Mouse (Mus musculus) adrenal gland, adult (tissue): ENCODE measurements at regions not wholly inside any gene's neighbourhood (a gene's known extent, or its start where the extent isn't known, plus 50 kb on each side); places are given as distances from the start of the nearest gene placed in this dataset.

ENCODE experiments used
- DNase-seq, 2 experiments: peaks; one replicate each; pipeline ENCODE4 v3.0.0; 2022 to 2023; ENCODE audit warnings: low spot score in 1 of 2; ENCODE audit not compliant: inconsistent age in 2 of 2

DNA sequence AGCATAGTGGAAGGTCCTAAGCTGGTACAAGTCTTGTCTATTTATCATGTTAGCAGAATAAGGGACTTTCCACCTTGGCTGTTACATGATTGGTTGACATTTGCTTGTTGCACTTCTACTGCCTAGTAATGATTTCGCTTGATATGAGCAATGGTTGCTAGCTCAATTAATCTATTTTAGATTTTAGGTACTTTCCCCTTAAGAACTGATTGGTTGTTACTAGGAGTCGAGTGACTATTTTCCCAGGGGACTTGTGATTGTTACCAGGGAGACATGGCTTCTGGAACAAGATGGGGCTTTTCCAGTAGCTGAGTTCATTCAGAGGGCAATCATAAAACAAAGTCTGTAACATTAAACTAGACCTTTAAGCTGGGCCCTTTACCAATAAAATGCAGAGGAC is 100.9 kb downstream of the Nup35 start:
- DNase-seq = no peak

DNA sequence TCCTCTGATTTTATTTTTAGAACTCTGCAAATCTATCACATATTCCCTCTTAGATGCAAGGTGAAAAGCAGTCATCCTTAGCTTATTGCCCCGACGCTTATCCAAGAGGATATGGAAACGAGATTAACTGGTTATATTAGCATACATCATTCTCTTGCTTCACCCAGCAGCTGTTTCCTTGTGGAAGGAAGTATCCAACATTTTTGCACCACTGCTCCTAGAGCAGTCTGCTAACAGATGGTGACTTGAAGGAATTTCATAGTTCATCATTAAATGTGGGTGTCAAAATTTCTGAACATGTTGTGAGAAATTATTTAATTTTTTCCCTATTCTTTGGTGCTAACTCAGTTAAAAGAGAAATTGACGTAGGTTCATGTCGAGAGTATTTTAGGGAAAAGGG is 107.0 kb downstream of the Nup35 start:
- DNase-seq = no peak

DNA sequence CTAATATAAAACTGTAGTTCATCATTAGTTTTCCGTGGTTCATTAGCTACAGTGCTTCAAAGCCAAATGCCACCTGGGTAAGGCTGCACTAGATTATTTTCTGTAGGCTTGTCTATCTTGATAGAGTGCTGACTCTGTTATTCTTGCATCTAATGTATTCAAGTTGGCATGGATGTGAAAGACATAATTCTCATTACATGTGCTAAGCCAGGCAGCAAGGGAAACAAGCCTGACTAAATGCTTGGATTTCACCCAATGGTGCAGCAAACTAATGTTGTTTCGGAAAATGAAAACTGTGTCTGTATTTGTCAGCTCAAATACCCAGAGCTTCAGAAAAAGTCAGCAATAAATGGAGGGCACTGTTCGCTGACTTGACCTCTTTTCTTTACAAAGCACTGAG is 114.3 kb downstream of the Nup35 start:
- no peak for DNase-seq

DNA sequence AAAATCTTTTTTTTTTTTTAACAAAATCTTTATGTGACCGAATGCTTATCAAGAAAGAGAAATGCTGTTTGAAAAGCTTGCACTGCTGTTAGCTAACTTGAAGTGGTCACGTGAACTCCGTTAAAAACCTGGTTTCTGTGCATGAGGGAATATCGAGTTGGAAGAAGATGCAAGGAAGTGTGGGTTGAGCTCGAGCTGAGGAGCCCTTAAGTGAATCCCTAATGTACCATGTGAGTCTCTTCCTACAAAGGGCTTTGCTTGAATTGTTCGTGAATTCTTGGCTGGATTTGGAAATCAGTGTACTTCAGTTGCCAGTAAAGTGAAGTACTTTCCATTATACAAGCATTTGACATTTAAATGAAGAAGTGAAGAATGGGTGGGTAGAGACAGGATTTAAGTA is 129.7 kb downstream of the Nup35 start:
- DNase-seq = no peak

DNA sequence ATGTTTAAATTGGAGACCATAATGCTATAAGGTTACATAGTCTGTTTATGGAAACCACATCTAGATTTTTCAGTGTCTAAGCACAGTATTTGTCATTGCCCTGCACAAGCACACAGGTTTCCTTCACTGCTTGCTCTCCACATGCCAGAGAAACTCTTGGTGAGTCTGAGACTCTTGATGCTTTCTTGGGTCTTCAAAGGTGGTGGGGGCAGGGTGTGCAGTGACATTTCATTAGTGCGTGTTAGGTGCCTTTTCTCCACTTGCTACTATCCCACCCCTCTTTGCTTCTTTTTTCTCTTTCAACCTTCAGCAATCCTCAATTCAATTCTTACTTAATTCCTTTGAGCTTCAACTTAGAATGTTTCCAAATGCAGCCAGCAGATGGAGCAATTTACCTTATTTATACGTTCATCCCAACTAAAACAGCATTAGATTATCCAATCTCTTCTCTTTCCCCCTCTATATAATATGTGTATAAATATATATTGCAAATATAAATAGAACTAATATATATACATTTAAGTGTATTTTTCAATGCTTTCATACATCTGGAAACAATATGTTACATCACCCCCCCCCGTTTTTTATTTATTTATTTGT is 145.1 kb downstream of the Nup35 start:
- DNase-seq = peak in 1 of 2 experiments; percentile 44

DNA sequence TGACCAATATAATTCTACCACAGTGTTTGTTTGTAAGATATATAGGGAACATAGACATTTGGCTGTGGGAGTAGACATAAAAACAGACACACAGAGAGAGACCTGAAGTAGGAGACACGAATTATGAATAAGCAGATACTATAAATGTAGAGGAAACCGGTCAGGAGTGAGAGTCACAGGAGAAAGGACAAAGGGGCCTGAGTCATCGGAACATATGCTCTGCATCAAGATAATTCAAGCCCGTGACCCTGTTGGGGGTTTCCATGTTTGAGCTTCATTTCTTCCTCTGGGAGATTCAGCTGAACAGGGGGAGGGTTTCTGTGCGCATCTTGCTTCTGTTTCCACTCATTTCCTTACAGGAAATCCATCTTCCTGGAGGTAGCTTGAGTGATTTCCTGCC is 154.1 kb downstream of the Nup35 start:
- no peak for DNase-seq

DNA sequence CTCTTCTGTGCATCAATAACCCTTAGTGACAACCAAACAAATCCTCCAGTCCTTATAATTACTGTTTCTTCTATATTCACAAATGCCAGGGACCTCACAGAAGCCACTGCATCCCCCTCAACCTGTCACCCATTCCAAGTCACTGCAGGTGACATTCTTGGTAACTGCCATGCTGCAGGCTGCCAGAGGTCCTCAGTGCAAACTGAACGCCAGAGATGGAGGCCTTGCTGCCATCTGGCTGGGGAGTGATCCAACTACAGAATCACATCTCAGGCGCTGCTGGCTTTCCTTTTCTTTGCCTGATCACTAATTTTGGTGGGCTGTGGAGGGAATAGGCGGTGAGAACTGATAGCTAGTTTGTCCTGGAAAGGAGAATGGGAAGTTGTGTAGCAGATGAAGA is 155.4 kb downstream of the Nup35 start:
- no peak for DNase-seq

DNA sequence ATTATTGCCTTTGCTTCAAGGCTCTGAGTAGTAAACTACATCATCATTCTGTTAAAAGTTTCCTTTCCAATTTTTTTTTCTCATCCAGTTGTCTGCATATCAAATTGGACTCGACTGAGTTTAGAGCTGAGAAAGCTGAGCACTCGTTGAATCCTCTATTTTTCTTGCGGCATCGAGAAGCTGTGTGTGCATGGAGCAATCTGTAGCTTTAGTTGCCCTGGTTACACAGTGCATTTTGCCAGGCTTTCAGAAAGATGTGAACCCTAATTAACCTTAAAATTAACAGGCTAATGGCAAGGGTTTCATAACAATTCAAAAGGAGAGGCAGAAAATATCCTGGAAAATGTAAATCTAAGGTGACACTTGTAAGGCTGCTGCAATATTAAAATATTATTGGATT is 169.3 kb downstream of the Nup35 start:
- no peak for DNase-seq

DNA sequence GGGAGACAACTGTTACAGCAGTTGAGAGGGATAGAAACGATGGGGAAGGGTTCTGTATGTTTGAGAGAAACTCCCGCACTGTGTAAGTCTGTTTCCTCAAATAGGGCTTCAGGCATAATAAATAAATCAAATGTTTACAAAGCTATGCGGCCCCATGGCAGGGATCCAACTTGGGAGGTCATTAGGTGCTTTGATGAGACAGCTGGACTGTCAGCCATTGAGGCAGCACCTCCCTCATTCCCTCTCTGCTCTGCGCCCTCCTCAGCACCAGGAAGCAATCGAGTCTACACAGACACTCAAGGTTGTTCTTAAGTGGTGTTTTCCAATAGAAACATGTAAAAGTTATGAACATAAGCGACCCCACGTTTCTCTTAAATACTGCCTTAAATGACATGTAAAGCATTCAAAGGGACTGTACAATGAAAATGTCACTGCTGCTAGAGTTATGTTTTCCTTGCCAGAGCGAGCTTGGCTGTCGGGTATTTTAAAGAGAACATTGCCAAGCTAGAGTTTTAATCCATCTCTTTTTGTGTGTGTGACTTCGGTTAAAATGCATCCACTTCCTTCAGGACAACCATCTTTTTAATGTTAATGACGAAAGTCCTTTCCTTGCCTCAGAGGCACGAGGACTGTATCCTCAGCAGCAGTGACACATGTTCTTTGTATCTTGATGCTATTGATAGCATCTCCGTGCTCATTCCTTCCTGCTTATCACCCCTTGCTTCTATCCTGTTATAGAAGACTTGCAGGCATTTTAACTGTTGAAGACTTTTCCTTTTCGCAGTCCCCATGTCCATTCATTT is 176.5 kb downstream of the Nup35 start:
- DNase-seq = no peak

DNA sequence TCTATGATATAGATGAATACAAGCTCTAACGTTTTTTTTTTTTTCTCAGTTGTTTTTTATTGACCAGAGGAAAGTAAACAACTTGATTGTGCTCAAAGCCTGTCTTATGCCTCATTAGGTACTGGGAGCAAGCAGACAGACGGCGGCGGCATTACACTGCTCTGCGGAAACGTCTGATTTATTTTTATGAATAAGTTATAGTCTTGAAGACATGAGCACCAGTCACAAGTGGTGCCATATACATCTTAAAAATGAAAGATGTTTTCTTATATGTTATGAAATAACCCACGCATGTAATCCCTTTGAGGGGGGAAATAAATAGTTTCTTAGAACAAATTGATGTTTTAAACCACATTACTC is 177.1 kb downstream of the Nup35 start:
- no peak for DNase-seq

DNA sequence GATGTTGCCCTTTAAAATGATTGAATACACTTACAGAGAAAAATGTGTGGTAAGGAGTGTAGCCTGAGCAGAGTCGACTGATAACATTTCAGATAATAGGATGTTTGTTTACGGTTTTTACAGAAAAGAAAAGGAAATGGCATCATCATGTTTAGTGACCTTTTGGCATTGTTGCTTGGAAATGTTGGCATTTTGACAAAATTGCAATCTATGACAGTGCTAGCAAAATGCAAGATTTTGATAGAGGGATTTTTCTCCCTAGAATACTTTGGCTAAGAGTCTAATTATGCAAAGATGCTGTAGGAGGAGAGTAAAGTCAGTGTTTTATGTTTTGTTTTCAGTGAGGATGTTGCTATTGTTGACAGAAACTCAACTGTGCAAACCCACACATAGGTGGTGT is 202.2 kb downstream of the Nup35 start:
- no peak for DNase-seq

DNA sequence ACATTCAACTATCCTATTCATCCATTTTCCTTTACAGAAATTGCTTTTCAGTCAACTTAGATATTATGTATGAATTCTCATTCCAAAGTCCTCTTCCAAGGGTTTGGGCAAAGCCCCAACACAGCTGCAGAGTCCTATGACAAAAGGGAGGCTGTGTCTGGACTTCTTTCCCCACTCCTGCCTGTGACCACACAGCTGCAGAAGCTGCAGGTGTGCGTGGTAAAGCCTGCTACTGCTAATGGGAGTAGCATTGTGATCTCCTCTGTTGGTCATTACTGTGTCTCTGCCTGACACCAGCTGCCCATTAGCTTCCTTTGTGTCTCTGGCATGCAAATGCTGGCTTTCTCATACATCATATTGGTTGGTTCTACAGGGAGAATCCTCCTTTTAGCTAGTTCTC is 234.0 kb downstream of the Nup35 start:
- DNase-seq = no peak

DNA sequence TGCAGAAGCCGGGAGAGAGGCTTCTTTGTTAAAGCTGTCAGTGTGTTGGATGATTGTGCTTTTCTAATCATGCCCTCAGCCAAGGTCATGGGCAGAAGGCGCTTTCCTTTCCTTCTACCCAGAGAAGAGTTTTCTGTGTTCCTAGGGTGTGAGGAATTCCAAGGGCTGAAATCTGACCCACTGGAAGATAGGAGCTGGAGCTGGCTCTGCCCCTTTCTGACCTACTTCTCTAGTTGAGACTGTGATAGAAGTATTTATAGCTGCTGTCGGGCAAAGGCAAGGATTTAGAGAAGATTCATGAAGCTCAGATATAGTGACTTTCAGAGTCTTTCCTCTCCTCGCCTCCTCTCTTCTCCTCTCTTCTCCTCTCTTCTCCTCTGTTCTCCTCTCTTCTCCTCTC is 238.2 kb downstream of the Nup35 start:
- no peak for DNase-seq

DNA sequence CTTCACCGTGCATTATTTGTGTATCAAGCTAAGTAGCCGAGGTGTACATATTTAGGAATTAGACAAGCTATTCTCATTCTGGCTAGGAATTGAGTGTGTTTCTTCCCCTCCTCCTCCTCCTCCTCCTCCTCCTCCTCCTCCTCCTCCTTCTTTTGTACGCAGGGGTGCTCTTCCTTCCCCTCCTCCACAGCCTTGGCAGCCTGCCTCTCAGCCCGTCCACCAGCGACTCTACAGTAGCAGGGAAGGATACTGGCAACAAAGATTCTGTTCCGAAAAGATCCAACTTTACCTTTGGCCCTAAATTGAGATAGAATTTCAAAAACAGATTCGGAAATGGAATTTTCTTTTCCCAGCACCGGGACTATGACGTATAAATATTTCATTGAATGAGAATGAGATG is 253.0 kb downstream of the Nup35 start:
- DNase-seq = no peak

DNA sequence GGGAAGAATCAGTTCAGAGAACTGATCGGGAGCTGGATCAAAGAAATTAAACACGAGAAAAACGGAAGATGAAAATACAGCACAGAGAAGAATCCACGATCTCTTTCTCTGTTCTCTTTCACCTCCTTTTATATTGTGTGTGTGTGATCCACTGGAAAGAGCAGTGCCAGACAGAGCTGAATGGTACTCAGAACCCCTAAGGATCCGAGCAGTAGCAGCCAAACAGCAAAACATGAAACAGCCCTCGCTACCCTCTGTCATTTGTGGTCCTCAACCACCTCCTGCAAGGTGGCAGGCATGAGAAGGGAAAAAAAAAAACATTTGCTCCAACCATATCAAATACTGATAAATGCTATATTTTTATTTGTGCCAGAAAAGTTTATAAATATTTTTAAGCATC is 253.4 kb downstream of the Nup35 start:
- DNase-seq = no peak

DNA sequence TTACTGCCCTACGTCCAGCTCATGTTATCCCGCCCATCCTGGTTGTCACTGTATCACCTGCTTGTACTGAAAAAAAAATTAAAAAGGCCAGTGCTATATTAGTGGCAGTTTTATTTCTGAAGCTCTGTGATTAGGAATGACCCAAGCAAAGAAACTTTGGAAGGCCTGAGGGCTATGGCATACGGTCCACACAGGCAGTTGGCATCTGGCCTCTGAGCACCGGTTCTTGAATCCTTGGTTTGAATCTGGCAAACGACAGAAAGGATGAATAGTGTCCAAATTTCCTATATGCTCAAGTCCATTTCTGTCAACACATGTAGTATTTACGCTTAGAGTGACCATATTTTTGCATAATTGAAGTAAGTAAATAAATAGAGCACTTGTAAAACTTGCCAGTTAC is 254.3 kb downstream of the Nup35 start:
- no peak for DNase-seq

DNA sequence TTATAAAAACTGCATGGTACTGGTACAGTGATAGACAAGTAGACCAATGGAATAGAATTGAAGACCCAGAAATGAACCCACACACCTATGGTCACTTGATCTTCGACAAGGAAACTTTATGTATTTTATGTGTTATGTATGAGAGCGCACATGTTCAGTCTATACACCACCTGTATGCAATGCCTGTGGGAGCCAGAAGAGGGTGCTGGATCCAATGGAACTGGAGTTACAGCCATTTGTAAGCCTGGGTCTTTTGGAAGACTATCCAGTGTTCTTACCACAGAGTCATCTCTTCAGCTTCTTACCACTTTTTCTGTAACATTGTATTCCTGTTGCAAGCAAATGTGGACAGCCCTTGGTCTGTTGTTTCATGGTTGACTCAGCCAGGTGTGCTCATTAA is 261.4 kb downstream of the Nup35 start:
- DNase-seq = no peak

DNA sequence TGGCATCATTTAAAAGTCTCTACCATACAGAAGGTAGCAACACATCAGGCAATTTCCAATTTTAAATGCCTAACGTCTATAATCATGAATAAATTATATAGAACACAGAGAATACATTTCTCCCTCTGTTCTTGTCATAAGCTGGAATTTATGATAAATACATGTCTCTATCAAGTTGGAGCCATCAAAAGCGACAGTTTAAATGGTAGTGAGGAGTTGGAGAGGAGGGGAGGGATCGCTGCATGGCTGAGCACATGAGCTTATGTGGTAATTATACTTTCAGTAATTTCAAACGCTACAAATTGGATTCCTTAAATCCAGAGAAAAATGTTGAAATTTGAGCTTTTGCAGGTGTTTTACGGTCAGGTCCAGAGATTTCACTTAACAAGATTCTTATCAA is 267.2 kb downstream of the Nup35 start:
- no peak for DNase-seq

DNA sequence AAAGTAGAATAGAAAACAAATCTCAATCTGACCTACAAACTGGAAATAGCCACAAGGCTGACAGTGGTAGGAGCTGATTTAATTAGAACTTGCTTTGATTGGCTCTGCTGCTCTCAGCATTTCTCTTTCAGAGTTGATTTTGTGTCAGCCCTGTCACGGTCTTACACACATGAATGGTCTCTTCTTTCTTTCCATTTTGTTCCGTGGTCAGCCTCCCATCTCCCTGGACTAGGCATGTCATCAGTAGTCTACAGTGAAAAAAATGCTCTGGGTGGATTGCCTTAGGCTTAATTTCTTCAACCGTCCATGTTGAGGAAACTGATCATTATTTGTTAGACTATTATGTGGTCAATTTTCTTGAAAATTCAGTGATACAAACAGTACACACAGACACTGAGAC is 285.0 kb downstream of the Nup35 start:
- DNase-seq = no peak

DNA sequence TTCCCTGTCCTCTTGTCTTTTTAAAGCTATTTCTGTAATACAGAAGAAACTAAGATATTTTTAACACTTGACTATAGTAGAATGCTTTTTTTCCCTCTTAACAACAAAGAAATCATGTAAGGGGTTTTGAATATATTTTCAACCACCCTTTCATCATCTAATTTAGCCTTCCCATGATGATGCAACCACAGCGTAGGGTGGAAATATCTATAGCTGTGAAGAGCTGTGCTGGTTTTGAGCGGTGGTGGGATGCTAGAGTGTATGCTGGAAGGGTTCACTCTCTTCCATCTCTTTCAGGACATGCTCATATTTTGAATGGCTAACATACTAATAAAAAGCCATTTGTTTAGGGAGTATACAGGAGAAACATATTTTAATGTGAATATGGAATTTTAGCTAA is 296.4 kb downstream of the Nup35 start:
- DNase-seq = no peak

DNA sequence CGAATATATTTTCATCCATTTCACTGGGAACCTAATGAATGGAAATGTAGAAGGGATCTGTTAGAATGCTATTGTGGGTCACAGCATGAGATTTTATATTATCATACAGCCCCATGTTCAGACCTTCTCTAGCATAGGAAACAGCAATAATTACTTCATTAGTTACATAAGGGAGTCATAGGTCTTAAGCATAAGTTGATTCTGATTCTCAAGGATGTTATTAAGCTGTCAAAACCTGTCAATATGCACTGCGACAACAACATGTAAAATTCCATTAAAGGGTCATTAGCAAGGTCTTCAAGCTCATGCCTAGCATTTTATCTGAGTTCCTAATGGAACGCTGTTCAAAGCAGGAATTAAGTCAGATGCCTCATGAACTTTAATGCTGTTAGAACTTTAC is 328.5 kb downstream of the Nup35 start:
- no peak for DNase-seq

DNA sequence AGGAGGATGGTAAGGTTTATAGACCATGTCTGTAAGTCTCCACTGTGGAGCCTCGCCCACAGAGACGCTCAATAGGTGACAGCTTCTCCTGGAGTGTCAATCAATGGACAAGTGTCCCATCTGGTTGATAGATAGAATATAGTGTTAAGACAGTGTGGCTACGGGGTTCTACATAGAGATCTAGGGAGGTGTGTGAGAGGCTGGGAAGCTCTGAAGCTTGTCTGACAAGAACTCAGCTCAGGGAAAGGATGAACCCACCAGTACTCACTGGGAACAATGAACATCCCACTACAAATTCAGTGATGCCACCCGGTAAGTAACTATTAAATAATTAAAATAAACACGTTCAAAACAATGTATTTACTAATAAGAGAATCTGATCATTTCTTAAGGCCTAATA is 349.7 kb downstream of the Nup35 start:
- DNase-seq = no peak

DNA sequence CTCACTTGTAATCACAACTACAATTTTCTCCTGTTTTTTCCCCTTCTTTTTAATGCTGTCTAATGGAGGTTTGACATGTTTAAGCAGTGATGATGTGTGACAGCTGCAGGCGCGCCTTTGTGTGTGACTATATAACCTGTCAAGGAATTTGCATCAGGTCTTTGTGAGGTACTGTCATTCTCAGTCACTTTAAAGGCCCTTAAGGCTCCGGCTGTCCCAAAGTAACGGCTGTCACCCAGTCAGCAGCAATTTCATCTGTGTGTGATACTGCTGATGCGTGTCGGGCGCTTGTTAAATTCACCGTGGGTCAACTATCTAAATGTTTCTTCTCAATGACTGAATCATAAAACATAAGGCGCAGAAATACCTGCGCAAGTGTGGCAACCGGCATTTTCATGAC is 350.2 kb downstream of the Nup35 start:
- no peak for DNase-seq
